Mouse (Mus musculus) hindlimb bud, embryonic 11.5 days (tissue): Measurements from ENCODE around the gene Dpp9.

Experiments used
- DNase-seq: peaks from one replicate; pipeline ENCODE4 v3.0.0-alpha.2; 2012; ENCODE audit warnings: low read depth, low spot score; ENCODE audit errors: extremely low spot score

The Dpp9 gene

DNA sequence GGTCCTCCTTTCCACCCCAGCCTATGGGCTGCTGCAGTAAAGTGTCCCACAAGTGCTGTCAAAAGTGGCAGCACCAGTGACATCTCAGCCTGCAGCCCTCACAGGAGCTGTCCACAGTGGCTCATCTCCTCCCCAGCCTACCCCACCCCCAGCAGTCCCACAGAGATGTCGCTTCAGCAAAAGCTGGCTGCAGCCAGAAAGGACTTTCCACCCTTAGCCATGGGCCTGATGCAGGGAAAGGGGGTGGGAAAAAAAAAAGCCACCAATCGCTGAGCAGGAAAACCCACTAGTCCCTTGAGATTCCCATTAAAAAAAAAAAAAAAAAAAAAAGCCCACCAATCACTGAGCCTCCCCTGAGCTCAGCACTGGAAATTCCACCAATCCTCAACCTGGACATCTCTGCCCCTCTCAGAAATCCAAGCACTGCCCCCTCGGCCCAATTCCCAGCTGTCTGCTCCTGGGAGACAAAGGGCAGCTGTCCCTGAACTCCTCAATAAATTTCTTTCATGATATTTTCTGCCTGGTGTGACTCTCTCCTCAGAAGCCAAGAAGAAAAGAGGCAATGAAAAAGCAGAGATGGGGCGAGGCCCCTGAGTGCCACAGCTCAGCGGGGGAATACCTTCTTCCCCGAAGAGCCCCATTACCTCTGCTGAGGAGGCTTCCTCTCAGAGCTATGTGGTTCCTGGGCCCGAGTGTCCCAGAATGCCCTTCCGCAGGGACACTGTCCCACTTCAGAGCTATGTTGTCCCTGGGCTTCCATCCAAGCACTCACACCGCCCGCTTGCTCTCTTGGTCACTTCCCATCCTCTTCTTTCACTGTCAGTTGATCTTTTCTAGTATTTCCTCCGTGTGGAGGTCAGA is 33.2 kb downstream of the Dpp9 start:
- no peak for DNase-seq

DNA sequence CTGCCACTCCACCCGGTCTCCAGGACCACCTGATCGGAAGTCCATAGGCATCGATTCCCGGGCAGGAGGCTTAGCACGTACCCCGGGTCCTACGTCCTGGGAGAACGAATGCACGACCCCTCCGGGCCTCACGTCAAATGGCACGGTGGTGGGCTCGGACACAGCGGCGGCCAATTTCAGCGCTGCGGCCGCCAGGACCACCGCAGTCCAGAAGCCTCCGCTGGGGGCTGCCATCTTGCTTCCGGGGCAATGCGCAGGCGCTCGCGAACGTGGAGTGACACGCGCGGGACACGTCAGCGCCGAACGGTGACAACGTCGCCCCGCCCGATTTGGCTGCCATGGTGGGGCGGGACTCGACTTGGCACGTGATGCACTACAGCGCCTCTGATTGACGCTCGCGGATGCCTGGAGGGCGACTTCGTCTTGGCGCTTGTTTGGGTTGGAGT is 35.0 kb downstream of the Dpp9 start, which contains the start of gene Mydgf:
Gene Mydgf (minus strand): TSS at position 263 of the 446 bp plus-strand sequence.
- DNase-seq, result peak; percentile 58

- no peak for DNase-seq
Observed at GRCm38 (mm10) chr17:56182975-56183657, 35.6 kb downstream of the Dpp9 start.

DNA sequence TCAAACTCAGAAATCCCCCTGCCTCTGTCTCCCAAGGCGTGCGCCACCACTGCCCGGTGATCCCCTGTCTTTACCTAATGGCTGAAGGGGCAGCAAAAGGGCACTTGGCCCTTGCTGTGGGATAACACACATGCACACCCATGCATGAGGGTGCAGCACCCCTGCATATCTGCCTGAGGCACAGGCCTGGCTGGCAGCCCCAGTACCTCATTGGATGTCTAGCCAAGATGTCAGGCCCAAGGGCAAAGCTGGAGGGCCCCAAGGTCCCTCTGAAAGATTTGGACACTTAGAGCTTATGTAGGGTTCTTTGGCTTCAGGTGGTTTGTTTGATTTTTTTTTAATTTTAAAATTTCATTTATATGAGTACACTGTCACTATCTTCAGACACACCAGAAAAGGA is 43.3 kb downstream of the Dpp9 start:
- no peak for DNase-seq

- no peak for DNase-seq
Observed at GRCm38 (mm10) chr17:56173401-56174046, 45.2 kb downstream of the Dpp9 start.

DNA sequence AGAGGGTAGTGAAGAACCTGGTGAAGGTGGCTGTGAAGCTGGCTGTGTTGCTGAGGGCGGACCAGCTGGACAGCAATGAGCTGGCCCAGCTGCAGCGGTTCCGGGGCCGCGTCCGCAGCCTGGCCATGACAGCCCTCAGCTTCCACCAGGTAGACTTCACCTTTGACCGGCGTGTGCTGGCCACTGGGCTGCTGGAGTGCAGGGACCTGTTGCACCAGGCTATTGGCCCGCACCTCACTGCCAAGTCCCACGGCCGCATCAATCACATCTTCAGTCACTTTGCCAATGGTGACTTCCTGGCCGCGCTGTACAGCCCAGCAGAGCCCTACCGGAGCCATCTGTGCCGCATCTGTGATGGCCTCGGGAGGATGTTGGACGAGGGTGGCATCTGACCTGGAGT is 46.8 kb downstream of the Dpp9 start:
- DNase-seq, result no peak

DNA sequence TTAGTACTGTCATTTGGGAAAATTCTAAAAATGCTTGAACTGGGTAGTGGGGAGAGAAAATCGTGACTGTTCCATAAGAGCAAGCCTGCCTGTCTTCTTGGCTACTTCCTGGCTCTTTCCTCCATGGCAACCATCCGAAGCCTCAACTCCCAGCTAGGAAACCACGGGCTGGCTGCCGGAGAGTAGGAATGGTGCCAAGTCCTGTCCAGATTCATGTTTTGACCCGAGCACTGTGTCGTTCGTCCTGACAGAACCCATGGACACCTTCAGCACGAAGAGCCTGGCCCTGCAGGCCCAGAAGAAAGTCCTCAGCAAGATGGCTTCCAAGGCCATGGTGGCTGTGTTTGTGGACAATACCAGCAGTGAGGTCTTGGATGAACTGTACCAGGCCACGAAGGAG is 47.2 kb downstream of the Dpp9 start:
- no peak for DNase-seq

DNA sequence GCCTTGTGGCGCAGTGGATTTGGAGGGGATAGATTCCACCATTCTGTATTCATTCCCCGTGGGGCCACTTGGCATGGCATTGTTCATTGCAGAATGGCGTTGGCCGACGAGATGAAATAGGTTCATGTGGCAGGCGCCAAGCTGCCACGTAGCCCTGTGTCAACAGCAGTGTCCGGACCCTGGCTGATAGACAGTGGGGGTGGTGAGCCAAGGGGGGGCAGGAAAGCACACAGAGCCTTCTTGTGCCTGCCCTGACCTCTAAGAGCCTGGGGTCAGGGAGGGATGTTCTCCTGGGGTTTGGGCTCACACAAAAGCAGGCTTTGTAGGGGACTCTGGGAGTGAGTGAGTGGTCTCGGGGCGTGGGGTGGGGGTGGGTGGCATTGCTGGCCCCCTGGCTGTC is 48.1 kb downstream of the Dpp9 start:
- DNase-seq, result no peak

DNA sequence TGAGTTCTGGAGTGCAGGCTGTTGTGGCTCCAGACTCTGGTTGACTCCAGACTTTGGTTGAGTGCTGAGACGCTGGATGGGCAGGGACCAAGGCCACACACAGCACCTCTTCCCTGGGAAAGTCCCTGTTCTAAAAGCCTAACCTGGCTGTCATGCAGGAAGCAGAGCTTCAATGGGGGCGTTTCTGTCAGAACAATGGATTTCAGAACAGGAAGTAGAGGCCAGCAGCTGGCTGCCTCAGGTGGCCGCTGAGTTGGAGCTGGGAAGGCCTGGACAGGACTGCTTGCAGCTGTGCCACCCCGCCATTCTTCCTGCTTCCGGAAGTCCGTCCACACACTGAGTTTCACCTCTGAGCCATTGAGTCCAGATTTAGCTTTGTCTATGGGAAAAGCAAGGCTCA is 48.9 kb downstream of the Dpp9 start:
- no peak for DNase-seq

DNA sequence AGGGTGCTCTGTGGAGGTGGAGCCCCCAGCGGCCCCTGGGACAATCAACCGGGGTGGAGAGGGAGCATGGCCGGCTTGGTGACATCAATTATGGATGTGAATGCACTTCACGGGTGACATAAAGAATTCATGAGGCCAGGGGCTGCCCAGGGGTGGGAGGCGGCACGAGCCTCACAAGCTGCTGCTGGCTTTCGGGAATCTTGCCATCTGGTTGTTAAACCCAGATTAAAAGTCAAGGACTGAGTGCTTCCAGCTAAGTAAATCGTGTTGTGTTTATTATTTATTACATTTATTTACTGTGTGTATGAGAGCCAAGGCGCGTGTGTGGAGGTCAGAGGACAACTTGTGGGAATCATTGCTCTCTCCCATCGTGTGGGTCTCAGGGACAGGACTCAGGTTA is 53.0 kb downstream of the Dpp9 start:
- DNase-seq, result no peak

GRCm38 (mm10) chr17:56164510-56164909 is 54.2 kb downstream of the Dpp9 start:
- no peak for DNase-seq

- DNase-seq, result no peak
Observed at GRCm38 (mm10) chr17:56163523-56164102, 55.1 kb downstream of the Dpp9 start.

- DNase-seq, result peak; percentile 49
Observed at GRCm38 (mm10) chr17:56162231-56162774, 56.4 kb downstream of the Dpp9 start, which contains the start of gene Tnfaip8l1. Gene Tnfaip8l1 (plus strand): TSS chr17:56162477.

GRCm38 (mm10) chr17:56159729-56160128 is 59.0 kb downstream of the Dpp9 start:
- DNase-seq, result peak; percentile 33

GRCm38 (mm10) chr17:56153643-56154042 is 65.1 kb downstream of the Dpp9 start:
- no peak for DNase-seq

DNA sequence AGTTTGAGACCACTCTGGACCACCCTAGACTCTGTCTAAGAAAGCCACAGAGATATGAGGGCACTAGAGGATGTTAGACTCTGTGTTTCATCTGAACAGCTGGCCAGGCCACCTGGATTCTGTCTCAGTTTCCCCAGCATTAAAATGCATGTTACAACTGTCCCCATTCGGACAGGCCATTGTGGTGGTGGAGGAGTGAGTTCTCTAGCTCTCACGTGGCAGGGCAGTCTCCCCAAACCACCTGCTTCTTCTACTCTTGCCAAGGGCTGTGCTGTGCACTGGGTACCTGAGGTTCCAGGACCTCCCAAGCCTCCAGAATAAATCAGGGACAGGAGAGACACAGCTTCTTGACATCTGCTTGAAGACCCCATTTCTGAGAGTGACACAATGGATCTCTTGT is 68.8 kb downstream of the Dpp9 start:
- no peak for DNase-seq

GRCm38 (mm10) chr17:56148790-56149618 is 69.7 kb downstream of the Dpp9 start:
- no peak for DNase-seq

DNA sequence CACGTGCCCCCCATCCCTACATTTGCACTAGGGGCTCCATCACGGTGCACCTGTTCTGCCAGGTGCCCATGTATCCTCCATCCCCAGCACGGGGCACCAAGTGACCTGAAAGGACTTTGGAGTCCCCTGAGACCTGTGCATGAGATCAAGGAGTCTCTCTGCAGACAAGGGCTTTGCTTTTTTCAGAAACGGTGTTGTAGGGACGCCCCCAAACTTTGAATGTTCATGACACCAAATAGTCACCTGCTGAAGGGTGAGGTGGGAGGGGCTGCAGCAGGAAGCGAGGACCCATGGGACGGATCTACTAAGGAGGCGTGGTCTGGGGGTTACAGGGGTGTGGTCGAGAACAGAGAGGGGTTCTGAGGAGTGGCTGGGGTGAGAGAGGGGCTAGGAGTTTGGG is 70.4 kb downstream of the Dpp9 start:
- DNase-seq, result no peak

DNA sequence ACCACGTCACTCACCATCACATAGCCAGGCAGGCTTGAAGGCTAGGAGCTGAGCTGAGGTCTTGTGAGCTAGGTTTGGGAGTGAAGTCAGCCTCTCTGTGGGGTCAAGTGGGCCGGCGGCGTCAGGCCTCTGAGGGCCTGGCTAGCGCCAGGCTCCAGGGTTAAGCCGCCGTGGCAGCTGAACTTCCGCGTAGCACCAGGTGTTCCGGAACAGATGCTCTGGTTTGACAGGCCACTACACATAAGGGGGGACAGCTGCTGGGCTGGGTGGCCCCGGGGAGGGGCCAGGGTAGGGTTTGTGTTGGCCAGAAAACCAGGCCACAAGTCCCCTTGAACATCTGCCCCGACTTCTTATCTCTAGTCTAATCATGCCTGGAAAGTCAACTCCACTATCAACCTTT is 71.3 kb downstream of the Dpp9 start:
- no peak for DNase-seq

GRCm38 (mm10) chr17:56146131-56146530 is 72.6 kb downstream of the Dpp9 start:
- DNase-seq, result no peak
